Mouse (Mus musculus) small intestine, adult 2 months (tissue): ENCODE data around the gene Wdr25.

Source experiments
- CTCF ChIP-seq: fragments of 200-500 bp; IDR thresholded peaks from 2 replicates; pipeline ENCODE4 v1.5.1; 2012; ENCODE audit warnings: low read depth, mild to moderate bottlenecking, control low read depth, inconsistent platforms, low read length, moderate library complexity, mixed read lengths; ENCODE audit not compliant: insufficient replicate concordance, insufficient read length; ENCODE audit errors: extremely low read depth
- POLR2A ChIP-seq: fragments of 200-500 bp; IDR thresholded peaks from 2 replicates; pipeline ENCODE4 v1.6.1; 2012; ENCODE audit warnings: low read depth, mild to moderate bottlenecking, control low read depth, inconsistent platforms, low read length, moderate library complexity

DNA sequence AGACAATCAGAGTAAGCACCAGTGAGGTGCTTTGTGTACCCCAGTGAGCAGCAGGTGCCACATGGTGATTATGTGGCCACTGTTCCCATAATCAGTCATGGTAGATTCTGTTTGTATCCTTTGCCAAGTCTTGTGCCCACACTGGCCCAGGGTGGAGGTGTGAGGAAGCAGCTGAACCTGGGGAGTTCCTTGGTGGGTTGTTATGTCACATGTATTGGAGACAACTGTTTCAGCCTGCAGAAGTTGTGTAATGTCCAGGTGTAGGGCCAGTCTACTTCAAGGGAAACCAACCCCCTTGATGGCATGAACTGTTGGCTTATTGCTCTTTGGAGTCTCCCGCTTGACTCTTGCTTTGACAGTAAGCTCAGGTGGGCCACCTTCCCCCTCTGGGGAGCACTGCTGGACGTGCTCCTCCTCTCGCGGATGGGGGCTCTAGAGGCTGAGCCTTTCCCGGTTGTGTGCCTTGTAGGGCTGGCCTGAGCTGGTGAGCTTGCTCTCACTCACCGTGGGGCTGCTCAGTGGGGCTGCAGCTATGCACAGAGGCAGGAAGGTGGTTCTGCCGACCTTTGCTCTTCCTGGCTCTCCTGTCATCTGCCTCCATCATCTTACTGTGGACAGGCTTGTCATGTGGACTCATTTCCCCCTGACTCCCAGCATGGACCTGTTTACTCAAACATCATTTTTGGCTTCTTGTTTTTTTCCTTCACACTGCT is 38.1 kb downstream of the Wdr25 start:
- TF ChIP-seq CTCF (no peak), POLR2A (no peak)
